8 mouse cellular contexts compared by ENCODE assay signal in genomic region chr4:134512798-134513197, GRCm38 (mm10). TPM values are rescaled to one million over a fixed set of nuclear protein-coding genes. Genes with fewer than 3 reads are reported as not detected.
DNase-seq lines count a peak whose midpoint lies in the region; ATAC-seq and TF ChIP-seq lines count a peak whose summit lies in the region.

No protein-coding gene starts in this region.

- no peak for ATAC-seq in embryonic facial prominence, embryonic 14.5 days (ENCODE audit: low read depth)
- no peak for ATAC-seq in heart, embryonic 13.5 days (ENCODE audit: extremely low read depth, insufficient number of reproducible peaks, low FRiP score, low TSS enrichment)
- ATAC-seq in kidney, embryonic 14.5 days (ENCODE audit: low FRiP score, low TSS enrichment), result 0 out of 2 replicates have a peak, but pooled peaks have one; percentile 40
- ATAC-seq in lung, embryonic 15.5 days (ENCODE audit: borderline replicate concordance, extremely low read depth, low FRiP score, low TSS enrichment), result no peak; the same call in 1 of the 2 replicates

- peaks cover 3% of the 10 kb centered on the region; the same call in 1 of the 2 replicates for H3K4me1 ChIP-seq in embryonic facial prominence, embryonic 14.5 days (ENCODE audit: control insufficient read depth, insufficient read depth, low read length)
- peaks cover 65% of the 10 kb centered on the region for H3K4me1 ChIP-seq in heart, embryonic 13.5 days
- H3K4me1 ChIP-seq in kidney, embryonic 14.5 days (ENCODE audit: control insufficient read depth, insufficient read depth, low read length), result peaks cover 17% of the 10 kb centered on the region
- H3K4me1 ChIP-seq in lung, embryonic 15.5 days, result peaks cover 51% of the 10 kb centered on the region

- DNase-seq in left cerebral cortex, adult 2 months (ENCODE audit: extremely low spot score in 1 of 2, low spot score in 2 of 2), result no peak
- DNase-seq in left cerebral cortex, adult 11 months (ENCODE audit: low spot score), result no peak
- DNase-seq in embryonic facial prominence, embryonic 14.5 days (ENCODE audit: low spot score), result peak; percentile 85
- DNase-seq in ovary, postnatal 14 days (ENCODE audit: low spot score), result peak; percentile 51
- DNase-seq in MN1 (ENCODE audit: low spot score), result no peak

- H3K36me3 ChIP-seq in embryonic facial prominence, embryonic 14.5 days (ENCODE audit: control insufficient read depth, insufficient read depth, low read length), result no peaks in the 10 kb centered on the region
- peaks cover 7% of the 10 kb centered on the region for H3K36me3 ChIP-seq in heart, embryonic 13.5 days
- no peaks in the 10 kb centered on the region for H3K36me3 ChIP-seq in kidney, embryonic 14.5 days (ENCODE audit: control insufficient read depth, insufficient read depth, low read length)
- H3K36me3 ChIP-seq in lung, embryonic 15.5 days, result no peaks in the 10 kb centered on the region

- intact Hi-C loops in left cerebral cortex, adult 2 months (cut with DNase I), result no loop called here

- H3K27me3 ChIP-seq in embryonic facial prominence, embryonic 14.5 days (replicated peaks; ENCODE audit: control insufficient read depth, insufficient read depth, low read length), result no peaks in the 10 kb centered on the region
- H3K27me3 ChIP-seq in heart, embryonic 13.5 days (replicated peaks), result no peaks in the 10 kb centered on the region
- no peaks in the 10 kb centered on the region for H3K27me3 ChIP-seq in kidney, embryonic 14.5 days (ENCODE audit: control insufficient read depth, insufficient read depth, low read length)
- H3K27me3 ChIP-seq in lung, embryonic 15.5 days, result no peaks in the 10 kb centered on the region

- H3K9ac ChIP-seq in embryonic facial prominence, embryonic 14.5 days (ENCODE audit: low read depth, low read length), result peak overlapping the region; percentile 41; the same call in 1 of the 2 replicates
- peak overlapping the region; percentile 76 for H3K9ac ChIP-seq in heart, embryonic 13.5 days
- peak overlapping the region; percentile 34; the same call in 1 of the 2 replicates for H3K9ac ChIP-seq in kidney, embryonic 14.5 days (ENCODE audit: low read depth, low read length)
- peak overlapping the region; percentile 31; the same call in 1 of the 2 replicates for H3K9ac ChIP-seq in lung, embryonic 15.5 days

- H3K4me2 ChIP-seq in embryonic facial prominence, embryonic 14.5 days (ENCODE audit: low read depth, low read length), result peak overlapping the region; percentile 43
- H3K4me2 ChIP-seq in heart, embryonic 13.5 days, result peak overlapping the region; percentile 95
- peak overlapping the region; percentile 43 for H3K4me2 ChIP-seq in kidney, embryonic 14.5 days (replicated peaks; ENCODE audit: low read depth, low read length)
- peak overlapping the region; percentile 96 for H3K4me2 ChIP-seq in lung, embryonic 15.5 days

- TF ChIP-seq CTCF in left cerebral cortex, adult 2 months (IDR thresholded peaks at IDR 0.05), result peak; percentile 48

- WGBS in embryonic facial prominence, embryonic 14.5 days, result 28% methylated on average over 15 of the region's 15 CpGs
- WGBS in heart, embryonic 13.5 days, result 8% methylated on average over 15 of the region's 15 CpGs
- 15% methylated on average over 15 of the region's 15 CpGs for WGBS in kidney, embryonic 14.5 days
- WGBS in lung, embryonic 15.5 days, result 6% methylated on average over 15 of the region's 15 CpGs

- H3K4me3 ChIP-seq in left cerebral cortex, adult 2 months, result no peak overlapping the region
- peak overlapping the region; percentile 11; the same call in 1 of the 2 replicates for H3K4me3 ChIP-seq in embryonic facial prominence, embryonic 14.5 days (ENCODE audit: low read depth, low read length)
- peak overlapping the region; percentile 43 for H3K4me3 ChIP-seq in heart, embryonic 13.5 days
- H3K4me3 ChIP-seq in kidney, embryonic 14.5 days (ENCODE audit: low read length), result peak overlapping the region; percentile 16; the same call in 1 of the 2 replicates
- peak overlapping the region; percentile 29 for H3K4me3 ChIP-seq in lung, embryonic 15.5 days

- no peaks in the 10 kb centered on the region for H3K9me3 ChIP-seq in embryonic facial prominence, embryonic 14.5 days (ENCODE audit: control insufficient read depth, low read length)
- no peaks in the 10 kb centered on the region for H3K9me3 ChIP-seq in heart, embryonic 13.5 days
- no peaks in the 10 kb centered on the region for H3K9me3 ChIP-seq in kidney, embryonic 14.5 days (ENCODE audit: control insufficient read depth, low read length)
- no peaks in the 10 kb centered on the region for H3K9me3 ChIP-seq in lung, embryonic 15.5 days

- no peak overlapping the region for H3K27ac ChIP-seq in left cerebral cortex, adult 2 months
- H3K27ac ChIP-seq in embryonic facial prominence, embryonic 14.5 days (replicated peaks; ENCODE audit: low read depth, low read length), result no peak overlapping the region
- H3K27ac ChIP-seq in heart, embryonic 13.5 days (replicated peaks), result peak overlapping the region; percentile 72; the same call in 1 of the 2 replicates
- H3K27ac ChIP-seq in kidney, embryonic 14.5 days (ENCODE audit: low read depth, low read length), result no peak overlapping the region
- H3K27ac ChIP-seq in lung, embryonic 15.5 days, result no peak overlapping the region

RNA-seq across cellular contexts. Expression of gene Aunip, which starts 2.0 kb away (rescaled TPM):
- total RNA-seq in left cerebral cortex, adult 2 months (2021), result under 1 TPM; 0.54 to 0.63 TPM
- polyA plus RNA-seq in embryonic facial prominence, embryonic 14.5 days (2014; fragmentation: Nextera tagmentation; extraction: Ambion mirVana), result 3.9 and 4.4 TPM in 2 replicates
- 8.5 and 11.2 TPM in 2 replicates for polyA plus RNA-seq in heart, embryonic 13.5 days (2015; fragmentation: Nextera tagmentation; extraction: Ambion mirVana)
- polyA plus RNA-seq in kidney, embryonic 14.5 days (2014; fragmentation: Nextera tagmentation; extraction: Ambion mirVana), result 5.9 and 20.7 TPM in 2 replicates
- polyA plus RNA-seq in lung, embryonic 15.5 days (2015; fragmentation: Nextera tagmentation; extraction: Ambion mirVana), result 18.7 and 20.2 TPM in 2 replicates

RNA-seq across cellular contexts. Expression of gene Paqr7, which starts 16.3 kb away (rescaled TPM):
- total RNA-seq in left cerebral cortex, adult 2 months (2021), result 10 to 100 TPM; 69.3 to 77.9 TPM
- polyA plus RNA-seq in embryonic facial prominence, embryonic 14.5 days (2014; fragmentation: Nextera tagmentation; extraction: Ambion mirVana), result 2.0 and 2.3 TPM in 2 replicates
- 10.0 and 10.9 TPM in 2 replicates for polyA plus RNA-seq in heart, embryonic 13.5 days (2015; fragmentation: Nextera tagmentation; extraction: Ambion mirVana)
- 0.57 and 0.73 TPM in 2 replicates for polyA plus RNA-seq in kidney, embryonic 14.5 days (2014; fragmentation: Nextera tagmentation; extraction: Ambion mirVana)
- polyA plus RNA-seq in lung, embryonic 15.5 days (2015; fragmentation: Nextera tagmentation; extraction: Ambion mirVana), result 4.2 and 6.7 TPM in 2 replicates

RNA-seq across cellular contexts. Expression of gene Mtfr1l, which starts 22.4 kb away (rescaled TPM):
- total RNA-seq in left cerebral cortex, adult 2 months (2021), result 10 to 100 TPM; 60.6 to 66.1 TPM
- 126 and 137 TPM in 2 replicates for polyA plus RNA-seq in embryonic facial prominence, embryonic 14.5 days (2014; fragmentation: Nextera tagmentation; extraction: Ambion mirVana)
- polyA plus RNA-seq in heart, embryonic 13.5 days (2015; fragmentation: Nextera tagmentation; extraction: Ambion mirVana), result 142 and 144 TPM in 2 replicates
- polyA plus RNA-seq in kidney, embryonic 14.5 days (2014; fragmentation: Nextera tagmentation; extraction: Ambion mirVana), result 114 and 130 TPM in 2 replicates
- polyA plus RNA-seq in lung, embryonic 15.5 days (2015; fragmentation: Nextera tagmentation; extraction: Ambion mirVana), result 109 and 114 TPM in 2 replicates

RNA-seq across cellular contexts. Expression of gene Selenon, which starts 39.2 kb away (rescaled TPM):
- total RNA-seq in left cerebral cortex, adult 2 months (2021), result 10 to 100 TPM; 22.2 to 23.2 TPM
- polyA plus RNA-seq in embryonic facial prominence, embryonic 14.5 days (2014; fragmentation: Nextera tagmentation; extraction: Ambion mirVana), result 22.8 and 24.7 TPM in 2 replicates
- polyA plus RNA-seq in heart, embryonic 13.5 days (2015; fragmentation: Nextera tagmentation; extraction: Ambion mirVana), result 7.5 and 8.0 TPM in 2 replicates
- 15.6 and 19.5 TPM in 2 replicates for polyA plus RNA-seq in kidney, embryonic 14.5 days (2014; fragmentation: Nextera tagmentation; extraction: Ambion mirVana)
- polyA plus RNA-seq in lung, embryonic 15.5 days (2015; fragmentation: Nextera tagmentation; extraction: Ambion mirVana), result 35.3 and 46.2 TPM in 2 replicates

RNA-seq across cellular contexts. Expression of gene Stmn1, which starts 44.7 kb away (rescaled TPM):
- 1,000 to 10,000 TPM in 1 of 2 experiments, 100 to 1,000 TPM in 1; 990 to 1,034 TPM for total RNA-seq in left cerebral cortex, adult 2 months (2021)
- 1,154 and 1,326 TPM in 2 replicates for polyA plus RNA-seq in embryonic facial prominence, embryonic 14.5 days (2014; fragmentation: Nextera tagmentation; extraction: Ambion mirVana)
- polyA plus RNA-seq in heart, embryonic 13.5 days (2015; fragmentation: Nextera tagmentation; extraction: Ambion mirVana), result 988 and 1,051 TPM in 2 replicates
- polyA plus RNA-seq in kidney, embryonic 14.5 days (2014; fragmentation: Nextera tagmentation; extraction: Ambion mirVana), result 1,829 and 1,880 TPM in 2 replicates
- polyA plus RNA-seq in lung, embryonic 15.5 days (2015; fragmentation: Nextera tagmentation; extraction: Ambion mirVana), result 1,835 and 1,898 TPM in 2 replicates

Comparison
In these comparisons a context has a peak if more than half of its experiments do, and no peak if none do; other contexts are left out.
1. DNase-seq: peak in embryonic facial prominence, embryonic 14.5 days (single experiment) and ovary, postnatal 14 days (single experiment); none in left cerebral cortex, adult 2 months (0 of 2), left cerebral cortex, adult 11 months (single experiment) and MN1 (single experiment).
2. H3K4me2 ChIP-seq: peak in every context shown above with its lines; median percentile 96 in lung, embryonic 15.5 days; 95 in heart, embryonic 13.5 days; 43 in embryonic facial prominence, embryonic 14.5 days; 43 in kidney, embryonic 14.5 days.
3. Peak in every context shown above with its lines, with median percentiles within 50 percentile points of each other: H3K9ac ChIP-seq.